Mouse (Mus musculus) spleen, adult 2 months (tissue): ENCODE results near the gene Dhdh. TPM values are rescaled to one million over a fixed set of nuclear protein-coding genes. Genes with fewer than 3 reads are reported as not detected.

Experiments
- DNase-seq, 2 experiments: peaks; one replicate each; pipeline versions ENCODE4 v3.0.0 to v3.0.0-alpha.2; 2012 to 2021; ENCODE audit warnings: low spot score in 2 of 2, low read depth in 1 of 2
- H3K27ac ChIP-seq: fragments of 200-500 bp; 2 replicates; pipeline ENCODE4 v1.5.1; 2012; ENCODE audit warnings: low read length, inconsistent platforms; ENCODE audit not compliant: insufficient read depth
- H3K27me3 ChIP-seq: fragments of 200-500 bp; 2 replicates; pipeline ENCODE4 v1.6.1; 2012; ENCODE audit warnings: mild to moderate bottlenecking, moderate library complexity, low read length, inconsistent platforms; ENCODE audit not compliant: control insufficient read depth, insufficient read depth
- H3K36me3 ChIP-seq: fragments of 200-500 bp; 2 replicates; pipeline ENCODE4 v1.6.1; 2012; ENCODE audit warnings: mild to moderate bottlenecking, low read length, inconsistent platforms; ENCODE audit not compliant: control insufficient read depth, insufficient read depth
- H3K4me1 ChIP-seq: fragments of 200-500 bp; 2 replicates; pipeline ENCODE4 v1.6.1; 2011; ENCODE audit warnings: inconsistent platforms; ENCODE audit not compliant: control insufficient read depth, insufficient read depth, insufficient read length
- H3K4me3 ChIP-seq: fragments of 200-500 bp; 2 replicates; pipeline ENCODE4 v1.5.1; 2011; ENCODE audit warnings: mild to moderate bottlenecking, inconsistent platforms; ENCODE audit not compliant: insufficient read depth, insufficient read length; ENCODE audit errors: extremely low read depth
- CTCF ChIP-seq: fragments of 200-500 bp; IDR thresholded peaks from 2 replicates; pipeline ENCODE4 v1.5.1; 2011; ENCODE audit warnings: mild to moderate bottlenecking, inconsistent platforms; ENCODE audit not compliant: insufficient read depth, insufficient read length, insufficient replicate concordance; ENCODE audit errors: extremely low read depth
- POLR2A ChIP-seq: fragments of 200-500 bp; IDR thresholded peaks from 2 replicates; pipeline ENCODE4 v1.6.1; 2011; ENCODE audit warnings: low read depth, low read length, inconsistent platforms
- WGBS: fragments of 180-500 bp; shearing (Covaris S2); methylation state at CpG from one replicate; pipeline ENCODE4 v1.1.7; 2018; 5-methylcytosine and 5-hydroxymethylcytosine counted together
- polyA plus RNA-seq: library from polyadenylated mRNA; depleted of rRNA; stranded (reverse); fragments of >200 nt; gene quantifications from 2 replicates; pipeline ENCODE4 v1.2.3, GENCODE M21; 2012

Gene Dhdh
- polyA plus RNA-seq, 1 experiment: 1.6 TPM

GRCm38 (mm10) chr7:45476453-45476852 is 12.2 kb downstream of the Dhdh start:
- no peak for DNase-seq
- Histone ChIP-seq H3K4me1 (no peaks in the 10 kb centered on the region), H3K27me3 (no peaks in the 10 kb centered on the region), H3K36me3 (no peaks in the 10 kb centered on the region), H3K27ac (no peak overlapping the region), H3K4me3 (no peak overlapping the region)
- TF ChIP-seq POLR2A (no peak), CTCF (no peak)
- 63% methylated on average over 1 of the region's 1 CpGs for WGBS

DNA sequence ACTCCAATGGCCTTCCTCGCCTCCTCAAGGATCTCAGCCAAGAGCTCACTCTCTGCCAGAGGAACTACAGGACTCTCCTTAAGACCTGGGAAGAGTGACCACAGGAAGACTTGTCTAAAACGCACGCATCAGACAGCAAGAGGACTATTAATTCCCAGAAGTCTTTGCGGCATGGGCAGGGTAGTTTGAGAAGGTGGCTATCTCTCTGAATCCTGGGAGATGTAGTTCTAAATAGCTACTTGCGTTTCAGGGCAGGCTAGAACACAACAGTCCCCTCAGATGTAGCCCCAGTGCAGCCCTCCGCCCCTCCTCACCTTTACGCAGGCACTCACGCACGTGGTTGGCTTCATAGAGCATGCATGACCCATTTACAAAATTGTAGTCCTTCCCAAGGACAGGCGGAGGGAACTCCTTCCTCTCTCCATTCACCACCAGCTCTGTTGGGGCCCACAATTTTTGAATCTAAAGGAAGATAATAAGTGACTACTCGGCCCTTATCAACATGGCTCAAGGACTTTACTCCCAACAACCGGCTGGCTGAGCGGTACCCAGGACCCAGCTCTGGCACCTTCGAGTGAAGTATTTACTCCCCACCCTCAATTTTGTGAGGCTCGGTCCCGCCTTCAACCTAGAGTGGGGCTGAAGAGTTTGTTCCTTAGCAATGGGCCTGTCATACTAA is 13.2 kb downstream of the Dhdh start:
- Histone ChIP-seq H3K4me3 (no peak overlapping the region), H3K27me3 (no peaks in the 10 kb centered on the region), H3K36me3 (no peaks in the 10 kb centered on the region), H3K27ac (no peak overlapping the region), H3K4me1 (no peaks in the 10 kb centered on the region; the same call in 1 of the 2 replicates)
- TF ChIP-seq CTCF: no peak
- 88% methylated on average over 16 of the region's 16 CpGs for WGBS
- DNase-seq: no peak

GRCm38 (mm10) chr7:45470869-45471268 is 17.7 kb downstream of the Dhdh start:
- H3K4me3 ChIP-seq: no peak overlapping the region
- H3K4me1 ChIP-seq: peaks cover 4% of the 10 kb centered on the region
- no peak overlapping the region for H3K27ac ChIP-seq
- peak; percentile 53 to 70 for DNase-seq
- WGBS: 7% methylated on average over 3 of the region's 3 CpGs
- TF ChIP-seq POLR2A: no peak
- peak; percentile 27; the same call in 1 of the 2 replicates for TF ChIP-seq CTCF
- H3K27me3 ChIP-seq: no peaks in the 10 kb centered on the region
- no peaks in the 10 kb centered on the region for H3K36me3 ChIP-seq

GRCm38 (mm10) chr7:45467090-45467670 is 21.4 kb downstream of the Dhdh start:
- Histone ChIP-seq H3K4me1 (peaks cover 7% of the 10 kb centered on the region), H3K27ac (no peak overlapping the region), H3K27me3 (no peaks in the 10 kb centered on the region), H3K4me3 (peak overlapping the region; percentile 40; the same call in 1 of the 2 replicates), H3K36me3 (peaks cover 16% of the 10 kb centered on the region)
- WGBS: 52% methylated on average over 7 of the region's 7 CpGs
- TF ChIP-seq CTCF (no peak), POLR2A (no peak)
- DNase-seq: no peak

GRCm38 (mm10) chr7:45466283-45467089 is 22.1 kb downstream of the Dhdh start, which contains the start of gene Bax:
TSS of gene Bax (minus strand) at chr7:45466898.
- Histone ChIP-seq H3K36me3 (peaks cover 17% of the 10 kb centered on the region), H3K4me3 (peak within 1 kb of the TSS; percentile 90), H3K27ac (peak within 1 kb of the TSS; percentile 79), H3K4me1 (peaks cover 7% of the 10 kb centered on the region), H3K27me3 (no peaks in the 10 kb centered on the region)
- peak; percentile 89 to 94 for DNase-seq
- TF ChIP-seq CTCF (no peak), POLR2A (peak; percentile 88)
- WGBS: 1% methylated on average over 58 of the region's 58 CpGs

DNA sequence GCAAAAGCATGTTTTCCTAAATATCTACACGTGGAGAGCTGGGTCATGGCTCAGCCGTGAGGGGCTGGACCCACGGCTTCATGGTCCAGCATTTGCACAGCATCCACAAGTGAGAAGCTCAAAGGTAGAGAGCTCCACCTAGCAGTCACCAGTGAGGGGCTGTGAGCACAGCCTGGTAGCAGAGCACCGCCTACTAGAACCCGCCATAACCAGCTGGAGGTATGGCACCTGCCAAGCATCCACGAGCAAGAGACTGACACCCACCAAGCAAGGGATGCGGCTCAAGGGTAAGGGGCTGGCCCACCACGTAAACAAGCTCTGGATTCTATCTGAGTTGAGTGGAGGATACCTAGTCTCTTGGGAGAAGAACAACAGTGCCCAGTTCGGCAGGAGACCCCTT is 23.1 kb downstream of the Dhdh start:
- no peak for DNase-seq
- 0 out of 2 replicates have a peak overlapping the region, but pooled peaks have one; percentile 90 for H3K4me3 ChIP-seq
- H3K27ac ChIP-seq: no peak overlapping the region
- no peaks in the 10 kb centered on the region for H3K27me3 ChIP-seq
- H3K4me1 ChIP-seq: peaks cover 7% of the 10 kb centered on the region
- 78% methylated on average over 9 of the region's 9 CpGs for WGBS
- TF ChIP-seq POLR2A (no peak), CTCF (no peak)
- H3K36me3 ChIP-seq: peaks cover 19% of the 10 kb centered on the region

DNA sequence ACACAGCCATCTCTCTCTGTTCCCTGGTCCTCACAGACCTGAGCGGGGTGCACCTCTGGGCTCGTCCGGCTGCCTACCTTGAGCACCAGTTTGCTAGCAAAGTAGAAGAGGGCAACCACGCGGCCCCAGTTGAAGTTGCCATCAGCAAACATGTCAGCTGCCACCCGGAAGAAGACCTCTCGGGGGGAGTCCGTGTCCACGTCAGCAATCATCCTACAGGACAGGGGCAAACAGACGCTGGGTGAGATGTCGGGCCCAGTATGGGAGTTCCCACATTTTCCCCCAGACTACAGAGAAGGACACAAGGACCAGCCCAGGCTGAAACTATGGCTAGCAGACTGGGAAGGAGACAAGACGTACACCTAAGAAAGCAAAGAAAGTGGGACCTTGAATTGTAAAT is 23.5 kb downstream of the Dhdh start:
- 95% methylated on average over 12 of the region's 12 CpGs for WGBS
- no peak overlapping the region for H3K27ac ChIP-seq
- H3K27me3 ChIP-seq: no peaks in the 10 kb centered on the region
- TF ChIP-seq POLR2A (no peak), CTCF (no peak)
- H3K4me1 ChIP-seq: peaks cover 7% of the 10 kb centered on the region
- peaks cover 19% of the 10 kb centered on the region for H3K36me3 ChIP-seq
- DNase-seq: no peak
- no peak overlapping the region for H3K4me3 ChIP-seq
